Mouse (Mus musculus): ENCODE data around the gene Lta.

DNA sequence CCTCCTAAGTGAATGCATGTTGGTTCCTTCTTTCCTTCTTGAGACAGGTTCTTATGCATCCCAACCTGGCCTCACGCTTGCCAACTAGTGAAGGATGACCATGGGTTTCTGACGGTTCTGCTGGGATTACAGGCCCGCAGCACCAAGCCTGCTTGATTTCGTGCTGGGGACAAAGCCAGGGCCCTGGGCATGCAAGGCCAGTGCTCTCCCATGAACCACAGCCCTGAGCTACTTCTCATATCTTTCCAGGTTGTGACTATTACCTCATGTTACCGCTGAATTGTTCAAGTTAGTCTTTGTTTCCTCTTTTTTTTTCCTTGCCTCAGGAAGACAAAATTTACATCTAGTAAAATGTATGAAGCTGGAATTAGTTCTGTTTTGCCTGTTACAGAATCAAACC is 12.2 kb downstream of the Lta start:
- TF ChIP-seq ELF1 (IDR thresholded peaks at IDR 0.05; ENCODE audit: low read depth, low read length) (no peak), POLR2A (IDR thresholded peaks at IDR 0.05; ENCODE audit: control insufficient read depth in 1 of 2, insufficient read depth in 1 of 2, low read depth in 1 of 2, low read length in 2 of 2, poor library complexity in 1 of 2) (no peak), USF1 (IDR thresholded peaks at IDR 0.05; ENCODE audit: low read depth, low read length) (no peak), CTCF (IDR thresholded peaks at IDR 0.05 in 2 of 3, conservative IDR thresholded peaks at IDR 0.05 in 1 of 3; ENCODE audit: control insufficient read depth in 1 of 3, insufficient read depth in 1 of 3, low read depth in 2 of 3, low read length in 3 of 3, poor library complexity in 1 of 3, severe bottlenecking in 1 of 3) (no peak), RCOR1 (IDR thresholded peaks at IDR 0.05; ENCODE audit: low read depth, low read length) (no peak), POLR2AphosphoS5 (IDR thresholded peaks at IDR 0.05; ENCODE audit: borderline replicate concordance, low read depth, low read length) (no peak), ETS1 (IDR thresholded peaks at IDR 0.05; ENCODE audit: low read depth, low read length) (0 out of 2 replicates have a peak, but pooled peaks have one; percentile 33), CHD1 (IDR thresholded peaks at IDR 0.05; ENCODE audit: low read depth, low read length) (no peak), MAZ (IDR thresholded peaks at IDR 0.05; ENCODE audit: low read depth, low read length) (no peak), GATA1 (IDR thresholded peaks at IDR 0.05; ENCODE audit: low read depth, low read length) (no peak), RAD21 (IDR thresholded peaks at IDR 0.05; ENCODE audit: low read depth, low read length) (no peak), TCF12 (IDR thresholded peaks at IDR 0.05; ENCODE audit: low read depth, low read length) (no peak), ZNF384 (IDR thresholded peaks at IDR 0.05; ENCODE audit: low read depth, low read length) (peak; percentile 65)
